Mouse (Mus musculus) megakaryocyte progenitor cell, adult 5-6 weeks (primary cell): ENCODE data around the gene Spaca3. TPM values are rescaled to one million over a fixed set of nuclear protein-coding genes. Genes with fewer than 3 reads are reported as not detected.

Experiments used
- ATAC-seq: replicated peaks from 2 replicates; pipeline ENCODE4 v1.8.0; 2016; ENCODE audit warnings: mild to moderate bottlenecking, moderate TSS enrichment, inconsistent platforms; ENCODE audit not compliant: poor library complexity
- total RNA-seq, 2 experiments: library from RNA; stranded (forward) in 1 of 2; stranded (reverse) in 1 of 2; fragments of 157-497, 149-512 nt in 1 of 2; fragments of 200-1000 nt in 1 of 2; gene quantifications; 2 replicates each; pipeline versions ENCODE4 v1.2.3 to v1.2.4; 2015 to 2017

Gene Spaca3
- total RNA-seq, 2 experiments from 2014 or later = not detected

DNA sequence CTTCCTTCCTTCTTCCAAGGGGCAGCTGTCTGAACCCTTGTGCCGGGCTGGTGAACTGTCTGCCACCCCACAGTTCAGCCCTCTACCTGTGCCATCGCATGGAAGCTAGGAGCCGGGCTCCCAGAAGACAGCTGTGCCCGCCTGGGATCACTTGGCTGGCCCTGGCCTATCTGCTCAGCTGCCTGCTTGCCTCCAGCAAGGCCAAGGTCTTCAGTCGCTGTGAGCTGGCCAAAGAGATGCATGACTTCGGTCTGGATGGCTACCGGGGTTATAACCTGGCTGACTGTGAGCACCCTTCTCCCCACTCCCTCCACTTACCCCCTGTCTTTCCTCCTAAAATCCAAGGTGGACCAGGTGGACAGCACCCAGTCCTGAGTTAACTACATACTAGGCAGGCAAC is 4.8 kb downstream of the Spaca3 start:
- ATAC-seq = no peak

DNA sequence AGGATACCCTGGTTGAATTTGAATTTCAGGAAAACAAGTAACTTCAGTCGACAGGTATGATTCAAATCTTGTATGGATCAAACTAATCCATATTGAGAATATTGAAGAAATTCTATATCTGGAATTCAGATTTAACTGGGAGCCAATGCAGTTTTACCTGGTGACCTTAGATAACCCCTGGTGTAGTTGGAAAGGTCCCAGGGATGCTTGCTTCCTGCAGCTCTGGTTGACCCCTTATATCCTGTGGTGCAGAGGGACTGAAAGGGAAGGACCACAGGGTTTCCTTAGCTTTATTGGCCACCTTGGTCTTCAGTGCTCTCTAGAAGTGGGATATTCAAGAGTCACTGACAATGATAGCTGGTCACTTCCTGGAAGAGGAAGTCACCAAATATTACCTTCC is 9.9 kb downstream of the Spaca3 start:
- ATAC-seq = no peak

DNA sequence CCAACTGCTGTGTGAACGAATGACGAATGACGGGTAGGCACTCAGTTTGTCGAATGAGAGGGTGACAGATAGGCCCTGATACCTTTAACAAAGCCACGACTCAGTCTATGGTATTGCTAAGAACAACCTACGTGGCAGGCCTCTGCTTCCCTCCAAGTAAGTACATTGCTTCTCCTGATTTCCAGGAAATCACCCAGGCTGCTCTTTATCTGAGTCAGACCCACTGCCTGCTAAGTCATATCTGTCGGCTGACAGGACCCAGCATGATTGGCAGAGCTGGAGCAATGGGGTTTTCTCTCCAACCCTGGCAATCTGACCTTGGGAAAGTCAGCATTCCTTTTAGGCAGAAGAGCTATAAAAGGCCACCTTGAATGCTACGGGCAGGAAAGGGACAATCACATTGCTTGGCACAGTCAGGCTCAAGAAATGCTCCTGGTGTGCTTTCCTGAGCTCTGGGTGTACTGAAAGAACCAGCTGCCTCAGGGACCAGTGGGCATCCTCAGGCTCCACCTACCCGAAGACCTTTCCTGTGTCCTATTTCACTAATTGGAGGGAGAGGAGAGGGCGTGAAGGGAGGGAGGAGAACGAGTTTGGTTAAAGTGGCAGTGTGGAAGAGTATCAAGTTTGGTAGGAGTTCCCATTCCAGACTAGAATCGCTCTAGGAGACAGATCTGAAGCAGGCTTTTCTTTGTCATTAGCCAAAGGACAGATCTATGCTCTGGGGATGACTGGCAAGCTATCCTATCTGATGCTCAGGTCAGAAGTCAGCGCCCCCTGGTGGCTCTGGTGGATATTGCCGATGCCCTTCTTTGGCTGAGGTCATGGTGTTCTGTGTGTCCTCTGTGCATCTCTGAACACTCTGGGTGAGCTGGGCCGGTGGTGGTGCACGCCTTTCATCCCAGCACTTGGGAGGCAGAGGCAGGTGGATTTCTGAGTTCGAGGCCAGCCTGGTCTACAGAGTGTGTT is 14.6 kb downstream of the Spaca3 start:
- ATAC-seq = peak; percentile 90

DNA sequence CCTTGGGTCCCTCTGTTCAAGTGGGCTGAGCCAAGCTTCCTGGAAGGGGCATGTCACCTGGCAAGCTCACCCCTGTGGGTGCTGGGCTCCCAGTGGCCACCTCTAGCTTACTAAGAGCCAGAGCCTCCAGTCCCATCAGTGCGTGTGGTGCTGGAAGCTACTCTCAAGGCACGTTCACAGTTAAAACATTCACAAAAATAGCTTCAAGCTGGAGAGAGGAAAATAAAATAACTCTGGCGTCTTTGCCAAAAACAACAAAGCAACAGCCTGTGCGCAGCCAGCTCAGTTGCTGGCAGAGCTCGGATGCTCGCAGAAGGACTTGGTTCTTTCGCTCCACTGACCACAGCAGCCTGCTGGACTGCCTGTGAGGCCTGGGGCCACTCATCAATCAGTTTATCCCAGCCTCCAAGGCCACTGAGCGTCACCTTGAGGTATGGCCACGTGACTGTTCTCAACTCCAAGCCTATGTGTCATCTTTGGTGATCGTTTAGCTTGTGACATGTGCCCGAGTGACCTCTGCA is 19.0 kb downstream of the Spaca3 start:
- ATAC-seq = no peak

DNA sequence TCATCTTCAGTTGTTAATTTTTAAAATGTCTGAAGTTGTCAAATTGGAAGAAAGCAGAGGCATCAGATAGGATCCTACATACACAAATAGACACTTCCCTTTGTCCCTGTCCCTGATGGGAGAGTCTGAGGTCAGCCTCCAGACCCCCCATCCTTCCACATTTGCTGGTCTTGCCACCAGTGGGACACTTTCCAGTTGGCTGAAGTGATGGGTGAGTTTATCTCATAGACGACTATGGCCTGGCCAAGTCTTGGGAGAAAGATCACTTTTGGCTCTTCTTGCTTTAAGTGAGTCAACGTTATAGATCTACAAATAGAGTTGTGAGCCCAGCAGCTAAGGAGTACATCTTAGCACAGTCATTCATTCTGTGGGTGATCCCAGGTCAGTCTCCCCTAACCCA is 19.9 kb downstream of the Spaca3 start:
- ATAC-seq = no peak

DNA sequence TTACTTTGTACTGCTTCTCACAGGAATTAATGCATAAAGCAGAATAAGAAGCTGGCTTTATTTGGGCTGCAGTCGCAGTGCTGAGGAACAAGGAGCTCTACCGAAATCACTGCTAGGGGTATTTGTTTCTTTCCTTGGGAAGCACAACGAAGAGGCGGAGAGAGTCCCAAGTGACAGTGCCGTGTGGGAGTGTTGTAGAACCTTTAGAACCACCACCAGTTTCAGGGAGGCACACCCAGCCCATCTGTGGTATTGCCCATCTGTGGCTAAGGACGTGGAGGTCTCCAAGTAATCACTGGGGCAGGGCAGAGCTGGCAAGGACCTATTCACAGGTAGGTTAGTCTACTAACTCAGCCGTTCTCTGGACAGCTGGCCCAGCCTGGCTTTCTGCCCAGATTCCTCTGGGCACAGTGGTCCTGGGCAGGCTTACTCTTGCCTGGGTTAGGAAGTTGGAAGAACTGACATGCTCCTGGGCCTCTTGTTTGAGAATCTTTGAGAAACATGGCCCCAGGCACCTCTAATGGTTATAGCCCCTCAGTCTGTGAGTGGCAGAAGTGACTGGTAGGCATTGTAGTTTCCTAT is 24.2 kb downstream of the Spaca3 start:
- no peak for ATAC-seq

DNA sequence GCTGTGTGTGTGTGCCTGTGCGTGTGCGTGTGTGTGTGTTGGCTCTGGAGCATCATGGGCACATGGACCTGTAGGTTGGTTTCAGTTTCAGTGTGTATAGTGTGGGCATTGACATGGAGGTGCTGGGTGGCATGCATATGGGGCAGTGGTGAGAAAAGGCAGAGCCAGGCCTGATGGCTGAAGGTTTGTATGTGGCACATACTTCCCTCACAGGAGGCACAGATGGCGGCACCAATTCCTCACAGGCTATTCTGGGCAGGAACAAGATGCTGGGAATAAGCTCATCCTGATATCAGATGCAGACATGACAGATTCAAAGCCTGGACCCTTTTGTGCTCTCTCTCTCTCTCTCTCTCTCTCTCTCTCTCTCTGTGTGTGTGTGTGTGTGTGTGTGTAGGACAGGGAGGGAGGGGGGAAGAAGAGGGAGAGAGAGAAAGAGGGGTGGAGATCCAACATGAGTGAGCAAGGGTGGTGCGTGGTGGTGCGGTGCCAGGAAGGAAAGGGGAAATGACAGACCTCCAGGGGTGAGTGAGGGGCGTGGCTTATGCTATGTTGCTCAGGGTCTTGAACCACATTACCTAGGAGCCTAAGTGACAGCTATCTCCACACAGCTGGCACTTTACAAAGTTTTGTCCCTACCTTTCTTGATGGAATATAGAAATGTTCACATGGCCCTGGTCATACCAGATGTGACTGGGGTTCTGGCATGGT is 26.5 kb downstream of the Spaca3 start:
- ATAC-seq = no peak

DNA sequence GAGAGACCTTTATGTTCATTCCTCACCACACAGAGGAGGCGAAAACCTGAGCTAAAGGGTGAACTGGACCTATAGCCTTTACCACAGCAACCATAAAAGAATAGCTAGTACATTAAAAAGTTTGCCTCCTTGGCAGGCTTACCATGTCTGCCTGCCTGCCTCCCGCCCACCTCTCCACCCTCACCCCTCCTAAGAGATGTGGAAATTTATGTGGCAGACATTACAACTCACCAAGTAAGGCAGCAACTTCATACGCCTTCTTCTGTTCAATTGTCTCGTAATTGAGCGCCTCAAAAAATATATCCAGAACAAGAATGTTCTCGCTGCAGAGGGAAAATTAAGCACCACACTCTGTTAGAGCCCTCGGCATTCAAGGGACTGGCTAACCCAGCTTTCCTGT is 28.2 kb downstream of the Spaca3 start:
- ATAC-seq = no peak

DNA sequence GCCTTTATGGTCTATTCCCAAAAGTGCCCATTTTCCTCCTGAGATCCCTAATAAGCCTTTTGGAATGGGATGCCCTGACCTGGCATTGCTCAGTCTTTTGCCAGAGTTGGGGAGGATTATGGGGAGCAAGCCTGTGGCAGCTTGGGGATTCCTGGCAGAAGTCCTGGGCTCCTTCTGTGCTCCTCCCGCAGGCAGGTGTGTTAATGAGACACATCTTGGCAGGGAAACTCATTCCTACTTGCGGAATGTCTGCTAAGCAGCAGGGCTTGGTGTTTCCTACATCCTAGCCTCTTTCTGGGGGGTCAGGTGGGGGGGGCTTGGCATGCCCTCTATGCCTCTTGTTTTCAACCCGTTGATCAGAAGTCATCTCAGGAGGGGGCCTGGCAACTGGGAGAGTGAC is 28.9 kb downstream of the Spaca3 start:
- no peak for ATAC-seq

DNA sequence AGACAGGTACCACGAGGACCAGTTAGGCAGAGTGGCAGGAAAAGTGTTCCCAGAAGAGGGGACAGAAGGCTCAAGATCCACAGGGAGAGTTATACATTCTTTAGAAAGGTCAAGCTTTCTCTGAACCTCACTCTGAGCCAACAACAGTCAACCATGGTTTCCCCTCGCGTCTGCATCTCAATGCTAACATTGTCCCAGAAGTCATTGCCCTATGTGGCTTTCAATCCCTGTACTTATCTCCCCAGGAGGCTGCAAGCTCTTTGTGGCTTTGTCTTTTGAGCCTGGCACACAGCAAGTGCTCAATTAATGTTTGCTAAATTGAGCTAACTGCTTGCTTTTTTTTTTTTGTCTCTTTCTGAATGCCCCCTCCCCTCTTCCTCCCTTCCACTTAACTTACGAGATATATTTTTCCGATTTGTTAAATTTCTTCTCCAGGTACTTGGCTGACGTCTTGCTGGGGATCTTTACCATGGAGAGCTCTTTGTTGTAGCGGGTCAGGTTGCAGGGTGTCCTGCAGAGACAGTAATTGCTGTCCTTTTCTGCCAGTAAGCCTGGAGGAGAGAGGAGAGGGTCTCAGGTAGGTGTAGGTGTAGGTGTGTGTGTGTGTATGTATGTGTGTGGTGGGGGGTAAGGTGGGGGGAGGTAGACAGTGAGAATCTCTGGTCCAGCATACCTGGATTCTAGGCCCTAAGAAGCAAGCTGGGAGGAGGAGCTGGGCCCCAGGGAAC is 31.3 kb downstream of the Spaca3 start:
- ATAC-seq = no peak

DNA sequence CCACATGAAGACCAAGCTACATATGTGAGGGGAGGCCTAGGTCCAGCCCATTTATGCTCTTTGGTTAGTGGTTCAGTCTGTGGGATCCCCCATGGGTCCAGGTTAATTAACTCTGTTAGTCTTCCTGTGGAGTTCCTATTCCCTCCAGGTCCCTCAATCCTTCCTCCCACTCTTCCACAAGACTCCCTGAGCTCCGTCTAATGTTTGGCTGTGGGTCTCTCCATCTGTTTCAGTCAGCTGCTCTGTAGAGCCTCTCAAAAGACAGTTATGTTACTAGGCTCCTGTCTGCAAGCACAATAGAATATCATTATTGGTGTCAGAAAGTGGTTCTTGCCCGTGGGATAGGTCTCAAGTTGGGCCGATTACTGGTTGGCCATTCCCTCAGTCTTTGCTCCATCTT is 37.7 kb downstream of the Spaca3 start:
- no peak for ATAC-seq

DNA sequence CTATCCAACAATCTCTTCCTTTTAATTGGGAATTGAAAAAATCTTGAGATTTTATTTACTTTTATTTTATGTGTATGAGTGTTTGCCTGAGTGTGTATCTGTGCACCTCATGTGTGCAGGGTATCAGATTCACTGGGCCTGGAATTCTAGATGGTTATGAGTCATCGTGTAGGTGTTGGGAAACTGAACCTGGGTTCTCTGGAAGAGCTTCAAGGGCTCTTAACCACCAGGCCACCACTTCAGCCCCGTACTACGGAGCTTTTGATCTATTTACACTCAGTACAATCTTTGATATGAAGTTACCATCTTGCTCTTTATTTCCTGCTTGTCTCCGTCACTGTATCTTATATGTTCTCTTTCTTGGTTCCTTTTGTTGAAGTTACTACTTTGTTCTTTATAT is 42.4 kb downstream of the Spaca3 start:
- ATAC-seq = no peak

DNA sequence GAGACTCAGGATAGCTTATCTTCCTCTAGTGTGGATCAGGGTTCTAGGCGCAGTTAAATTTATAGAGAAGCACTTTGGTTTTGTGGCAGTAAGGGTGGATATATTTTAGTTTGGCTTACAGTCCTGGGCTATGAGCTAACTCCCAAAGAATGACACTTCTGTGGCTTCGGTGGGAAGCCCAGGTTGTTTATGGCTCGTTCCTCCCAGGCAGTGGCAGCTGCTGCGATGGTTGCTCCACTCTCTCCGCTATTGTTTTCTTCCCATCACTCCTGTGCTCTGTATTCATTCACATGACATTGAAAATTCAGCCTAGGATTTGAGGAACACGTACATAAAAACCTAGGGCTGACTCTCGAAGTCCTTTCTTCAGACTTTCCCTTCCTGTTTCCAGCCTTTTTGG is 44.5 kb downstream of the Spaca3 start:
- ATAC-seq = no peak

DNA sequence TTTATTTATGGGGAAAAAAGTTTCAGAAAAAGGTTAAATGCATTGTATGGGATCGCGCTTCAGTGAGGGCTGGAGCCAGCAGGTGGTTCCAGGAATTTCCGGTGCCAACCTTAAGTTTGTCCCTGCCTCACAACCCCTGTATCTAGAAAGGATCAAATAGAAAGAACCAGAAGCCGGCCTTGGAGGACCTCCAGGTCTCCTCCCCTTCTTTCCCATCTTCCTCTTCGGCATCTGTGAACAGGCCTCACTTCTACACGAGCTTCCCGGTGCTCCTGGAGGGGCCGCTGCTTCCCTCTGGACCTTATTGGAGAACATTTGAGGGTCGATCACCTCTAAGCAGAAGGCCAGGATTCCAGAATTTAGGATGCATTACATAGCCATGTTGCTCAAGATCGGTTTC is 45.3 kb downstream of the Spaca3 start:
- no peak for ATAC-seq

DNA sequence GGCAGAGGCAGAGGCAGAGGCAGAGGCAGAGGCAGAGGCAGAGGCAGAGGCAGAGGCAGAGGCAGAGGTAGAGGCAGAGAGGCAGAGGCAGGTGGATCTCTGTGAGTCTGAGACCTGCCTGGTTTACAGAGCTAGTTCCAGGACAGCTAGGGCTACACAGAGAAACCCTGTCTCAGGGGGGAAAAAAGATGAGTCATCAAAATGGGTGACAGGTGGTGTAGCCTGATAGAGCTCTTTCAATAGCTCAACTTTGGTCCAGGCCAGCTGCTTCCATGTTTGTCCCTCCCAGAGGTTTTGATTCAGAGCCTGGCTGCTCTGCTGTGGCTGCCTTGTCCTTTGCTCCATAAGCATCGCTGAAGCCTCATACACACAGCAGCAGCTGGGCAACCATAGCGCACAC is 46.4 kb downstream of the Spaca3 start:
- no peak for ATAC-seq

DNA sequence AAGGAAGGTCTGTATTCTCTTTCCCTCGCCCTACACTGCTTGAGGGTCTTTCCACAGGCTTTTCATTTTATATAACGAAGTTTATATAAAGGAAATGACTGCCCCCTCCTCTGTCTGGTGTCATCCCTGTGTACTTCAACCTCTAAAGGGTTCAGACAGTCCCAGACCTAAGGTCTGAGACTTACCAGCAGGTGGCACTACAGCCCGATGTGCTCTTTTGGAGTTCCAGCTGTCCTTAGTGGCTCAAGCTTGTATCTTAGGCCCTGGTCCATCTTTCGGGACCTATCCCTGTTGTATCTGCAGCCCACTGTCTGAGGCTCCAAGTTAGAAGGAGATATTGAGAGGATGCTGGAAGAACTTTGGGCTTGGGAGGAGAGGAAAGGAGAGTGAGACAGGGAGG is 48.3 kb downstream of the Spaca3 start:
- no peak; the same call in 1 of the 2 replicates for ATAC-seq

DNA sequence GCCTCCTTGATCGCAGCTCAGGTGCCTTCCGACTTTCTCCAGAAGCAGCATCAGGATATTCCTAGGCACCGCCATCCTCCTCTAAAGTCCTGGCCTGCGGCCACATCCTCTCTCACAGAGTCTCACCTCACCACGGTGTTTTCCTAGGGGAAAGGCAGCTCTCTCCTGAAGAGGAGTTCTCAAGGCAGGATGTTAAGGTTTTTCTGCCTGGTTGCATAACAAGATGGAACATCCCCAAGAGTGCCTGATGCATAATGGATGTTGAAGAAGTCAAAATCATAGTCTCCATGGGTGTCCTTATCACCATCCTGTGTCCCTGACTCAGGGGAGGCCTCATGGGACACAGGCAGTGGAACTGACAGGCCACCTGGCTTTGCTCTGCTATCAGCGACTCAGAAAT is 49.7 kb downstream of the Spaca3 start:
- no peak for ATAC-seq

DNA sequence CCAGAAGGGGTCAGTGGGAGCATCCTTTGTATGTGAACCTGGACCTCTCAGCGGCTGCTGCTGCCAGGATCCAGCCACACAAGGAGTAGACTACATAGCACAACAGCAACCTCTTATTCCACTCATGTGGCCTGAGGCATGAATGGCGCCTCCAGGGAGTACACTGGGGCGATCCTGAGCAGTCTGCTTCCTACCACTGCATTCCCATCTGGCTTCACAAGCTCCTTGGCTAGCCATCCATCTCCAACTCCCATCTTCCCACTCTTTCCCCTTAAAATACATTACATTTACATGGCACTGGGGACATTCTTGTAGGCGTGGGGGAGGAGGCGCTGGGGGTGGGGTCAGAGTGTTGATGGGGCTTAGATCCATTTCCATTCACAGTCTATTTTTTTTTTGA is 54.6 kb downstream of the Spaca3 start:
- no peak for ATAC-seq

DNA sequence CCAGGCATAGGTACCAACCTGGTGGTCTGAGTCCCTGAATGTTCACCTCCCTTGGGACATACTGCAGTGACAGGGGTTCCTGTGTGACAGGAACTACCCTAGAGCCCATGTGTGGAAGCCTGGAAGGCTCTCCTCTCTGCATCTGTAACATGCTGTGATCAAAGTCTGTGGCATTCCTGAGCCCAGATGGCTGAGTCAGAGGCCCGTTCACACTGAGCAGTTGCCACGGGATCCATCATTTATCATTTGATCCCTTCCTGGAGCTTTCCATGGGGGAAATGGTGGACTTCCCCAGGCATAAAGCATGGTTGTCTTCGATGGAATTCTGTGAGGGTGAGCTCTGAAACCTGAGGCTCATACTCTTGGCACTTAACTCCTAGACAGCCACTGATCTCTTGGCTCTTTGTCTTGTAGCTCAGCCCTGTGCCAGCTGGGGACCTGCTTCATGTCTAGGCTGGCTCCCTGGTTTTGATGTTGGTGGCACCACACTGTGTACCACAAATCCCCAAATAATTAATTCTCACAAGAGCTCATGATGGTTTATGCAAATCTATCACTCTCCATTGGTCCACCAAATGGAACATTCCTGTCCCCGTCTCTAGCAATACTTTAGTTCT is 55.4 kb downstream of the Spaca3 start:
- no peak for ATAC-seq
